Mouse (Mus musculus) heart, embryonic 15.5 days (tissue): ENCODE measurements at regions not wholly inside any gene's neighbourhood (a gene's known extent, or its start where the extent isn't known, plus 50 kb on each side); places are given as distances from the start of the nearest gene placed in this dataset.
A peak's percentile ranks its signal among the peaks of the same experiment; 100 is the strongest.

ENCODE experiments used
- ATAC-seq: fragments of 200-750 bp; cut with Nextera tagmentation; replicated peaks from 2 replicates; pipeline ENCODE4 v1.8.0; 2017; ENCODE audit warnings: low read depth, moderate TSS enrichment; ENCODE audit not compliant: insufficient number of reproducible peaks, insufficient read depth, low FRiP score
- H3K27ac ChIP-seq: fragments of 300-500 bp; sonication (generic); 2 replicates; pipeline ENCODE4 v1.5.1; 2015; ENCODE audit warnings: mild to moderate bottlenecking, inconsistent platforms
- H3K27me3 ChIP-seq: fragments of 300-500 bp; sonication (generic); 2 replicates; pipeline ENCODE4 v1.6.1; 2015; ENCODE audit warnings: inconsistent platforms
- H3K36me3 ChIP-seq: fragments of 300-500 bp; sonication (generic); 2 replicates; pipeline ENCODE4 v1.6.1; 2015; ENCODE audit warnings: mild to moderate bottlenecking, inconsistent platforms
- H3K4me1 ChIP-seq: fragments of 300-500 bp; sonication (generic); replicated peaks from 2 replicates; pipeline ENCODE4 v1.6.1; 2015; ENCODE audit warnings: inconsistent platforms
- H3K4me2 ChIP-seq: fragments of 300-500 bp; sonication (generic); 2 replicates; pipeline ENCODE4 v1.6.1; 2015; ENCODE audit warnings: inconsistent platforms, mild to moderate bottlenecking, moderate library complexity
- H3K4me3 ChIP-seq: fragments of 300-500 bp; sonication (generic); 2 replicates; pipeline ENCODE4 v1.5.1; 2015; ENCODE audit warnings: mild to moderate bottlenecking, inconsistent platforms
- H3K9ac ChIP-seq: fragments of 300-500 bp; sonication (generic); 2 replicates; pipeline ENCODE4 v1.6.1; 2015; ENCODE audit warnings: mild to moderate bottlenecking, inconsistent platforms
- H3K9me3 ChIP-seq: fragments of 300-500 bp; sonication (generic); replicated peaks from 2 replicates; pipeline ENCODE4 v1.6.1; 2016; ENCODE audit warnings: inconsistent platforms
- whole genome bisulfite sequencing: fragments of 180-500 bp; shearing (Covaris S2); methylation state at CpG from one replicate; pipeline ENCODE4 v1.1.7; 2015; ENCODE audit warnings: mixed read lengths; 5-methylcytosine and 5-hydroxymethylcytosine counted together

- WGBS: 82% methylated on average over 4 of the region's 4 CpGs
- Histone ChIP-seq H3K27me3 (no peaks in the 10 kb centered on the region), H3K27ac (no peak overlapping the region), H3K36me3 (no peaks in the 10 kb centered on the region), H3K4me1 (peaks cover 4% of the 10 kb centered on the region; the same call in 1 of the 2 replicates), H3K4me3 (no peak overlapping the region), H3K9ac (no peak overlapping the region), H3K9me3 (no peaks in the 10 kb centered on the region), H3K4me2 (no peak overlapping the region)
- ATAC-seq: no peak
Observed at GRCm38 (mm10) chr12:32460330-32460998, 82.0 kb downstream of the Ccdc71l start.

- 0 out of 2 replicates have a peak, but pooled peaks have one; percentile 14 for ATAC-seq
- H3K9ac ChIP-seq: no peak overlapping the region
Observed at GRCm38 (mm10) chr12:32465371-32465770, 86.9 kb downstream of the Ccdc71l start.

GRCm38 (mm10) chr12:32469863-32470262 lies 91.4 kb downstream of the Ccdc71l start:
- H3K9me3 ChIP-seq: no peaks in the 10 kb centered on the region
- H3K4me2 ChIP-seq: no peak overlapping the region
- H3K4me1 ChIP-seq: peaks cover 9% of the 10 kb centered on the region; the same call in 1 of the 2 replicates
- no peaks in the 10 kb centered on the region for H3K36me3 ChIP-seq
- no peaks in the 10 kb centered on the region for H3K27me3 ChIP-seq
- no peak overlapping the region for H3K9ac ChIP-seq
- no peak overlapping the region for H3K27ac ChIP-seq
- WGBS: 66% methylated on average over 4 of the region's 4 CpGs
- no peak overlapping the region for H3K4me3 ChIP-seq
- no peak for ATAC-seq

More at GRCm38 (mm10) chr12:32465371-32465770, 86.9 kb downstream of the Ccdc71l start:
- Histone ChIP-seq H3K9me3 (no peaks in the 10 kb centered on the region), H3K4me3 (no peak overlapping the region), H3K4me1 (peaks cover 9% of the 10 kb centered on the region; the same call in 1 of the 2 replicates), H3K27ac (no peak overlapping the region), H3K36me3 (no peaks in the 10 kb centered on the region), H3K4me2 (no peak overlapping the region), H3K27me3 (no peaks in the 10 kb centered on the region)
- 29% methylated on average over 6 of the region's 6 CpGs for WGBS

GRCm38 (mm10) chr12:32479451-32479850 lies 100.9 kb downstream of the Ccdc71l start:
- no peaks in the 10 kb centered on the region for H3K9me3 ChIP-seq
- no peak overlapping the region for H3K9ac ChIP-seq
- WGBS: 60% methylated on average over 3 of the region's 3 CpGs
- ATAC-seq: no peak
- H3K4me3 ChIP-seq: no peak overlapping the region
- no peaks in the 10 kb centered on the region for H3K4me1 ChIP-seq
- H3K27me3 ChIP-seq: no peaks in the 10 kb centered on the region
- no peak overlapping the region for H3K27ac ChIP-seq
- no peaks in the 10 kb centered on the region for H3K36me3 ChIP-seq
- no peak overlapping the region for H3K4me2 ChIP-seq

- ATAC-seq: no peak
- Histone ChIP-seq H3K27ac (no peak overlapping the region), H3K4me1 (no peaks in the 10 kb centered on the region), H3K27me3 (no peaks in the 10 kb centered on the region), H3K9me3 (no peaks in the 10 kb centered on the region), H3K4me3 (no peak overlapping the region), H3K9ac (no peak overlapping the region), H3K4me2 (no peak overlapping the region), H3K36me3 (no peaks in the 10 kb centered on the region)
- WGBS: 51% methylated on average over 5 of the region's 5 CpGs
Observed at GRCm38 (mm10) chr12:32480268-32480667, 101.8 kb downstream of the Ccdc71l start.

- WGBS: 73% methylated on average over 5 of the region's 5 CpGs
- Histone ChIP-seq H3K27me3 (no peaks in the 10 kb centered on the region), H3K4me2 (no peak overlapping the region), H3K4me1 (no peaks in the 10 kb centered on the region), H3K27ac (no peak overlapping the region), H3K36me3 (no peaks in the 10 kb centered on the region), H3K9ac (no peak overlapping the region), H3K9me3 (no peaks in the 10 kb centered on the region), H3K4me3 (no peak overlapping the region)
- no peak for ATAC-seq
Observed at GRCm38 (mm10) chr12:32481051-32481450, 102.5 kb downstream of the Ccdc71l start.

- H3K4me2 ChIP-seq: no peak overlapping the region
- no peaks in the 10 kb centered on the region for H3K9me3 ChIP-seq
- no peak overlapping the region for H3K9ac ChIP-seq
- no peak overlapping the region for H3K4me3 ChIP-seq
- WGBS: 65% methylated on average over 1 of the region's 1 CpGs
- H3K36me3 ChIP-seq: no peaks in the 10 kb centered on the region
- no peak for ATAC-seq
- 0 out of 2 replicates have a peak, but pooled peaks cover 2% of the 10 kb centered on the region for H3K4me1 ChIP-seq
- H3K27ac ChIP-seq: no peak overlapping the region
- no peaks in the 10 kb centered on the region for H3K27me3 ChIP-seq
Observed at GRCm38 (mm10) chr12:32482343-32482742, 103.8 kb downstream of the Ccdc71l start.

GRCm38 (mm10) chr12:32482777-32483176 lies 104.3 kb downstream of the Ccdc71l start:
- no peak overlapping the region for H3K4me2 ChIP-seq
- no peak overlapping the region for H3K27ac ChIP-seq

GRCm38 (mm10) chr12:32486246-32486645 lies 107.7 kb downstream of the Ccdc71l start:
- Histone ChIP-seq H3K4me1 (peaks cover 9% of the 10 kb centered on the region), H3K9me3 (no peaks in the 10 kb centered on the region), H3K36me3 (no peaks in the 10 kb centered on the region), H3K27ac (peak overlapping the region; percentile 45), H3K27me3 (no peaks in the 10 kb centered on the region), H3K4me2 (no peak overlapping the region), H3K9ac (no peak overlapping the region), H3K4me3 (no peak overlapping the region)
- ATAC-seq: no peak
- 42% methylated on average over 4 of the region's 4 CpGs for WGBS

More at GRCm38 (mm10) chr12:32482777-32483176, 104.3 kb downstream of the Ccdc71l start:
- Histone ChIP-seq H3K27me3 (no peaks in the 10 kb centered on the region), H3K36me3 (no peaks in the 10 kb centered on the region), H3K4me3 (no peak overlapping the region), H3K4me1 (peaks cover 5% of the 10 kb centered on the region), H3K9me3 (no peaks in the 10 kb centered on the region), H3K9ac (no peak overlapping the region)
- no peak for ATAC-seq

- H3K27ac ChIP-seq: peak overlapping the region; percentile 45
- no peak overlapping the region for H3K4me3 ChIP-seq
- H3K4me1 ChIP-seq: peaks cover 9% of the 10 kb centered on the region
- H3K9ac ChIP-seq: no peak overlapping the region
- ATAC-seq: 0 out of 2 replicates have a peak, but pooled peaks have one; percentile 47
- no peaks in the 10 kb centered on the region for H3K36me3 ChIP-seq
- no peaks in the 10 kb centered on the region for H3K27me3 ChIP-seq
- 19% methylated on average over 2 of the region's 2 CpGs for WGBS
- no peaks in the 10 kb centered on the region for H3K9me3 ChIP-seq
- H3K4me2 ChIP-seq: no peak overlapping the region
Observed at GRCm38 (mm10) chr12:32486729-32487128, 108.2 kb downstream of the Ccdc71l start.

- no peaks in the 10 kb centered on the region for H3K9me3 ChIP-seq
- no peak overlapping the region for H3K4me3 ChIP-seq
- ATAC-seq: peak; percentile 75
- H3K27me3 ChIP-seq: no peaks in the 10 kb centered on the region
- WGBS: 41% methylated on average over 3 of the region's 3 CpGs
- H3K4me1 ChIP-seq: peaks cover 9% of the 10 kb centered on the region
- no peak overlapping the region for H3K9ac ChIP-seq
- no peaks in the 10 kb centered on the region for H3K36me3 ChIP-seq
- H3K4me2 ChIP-seq: no peak overlapping the region
- peak overlapping the region; percentile 45 for H3K27ac ChIP-seq
Observed at GRCm38 (mm10) chr12:32487883-32488577, 109.5 kb downstream of the Ccdc71l start.

- Histone ChIP-seq H3K9ac (no peak overlapping the region), H3K9me3 (no peaks in the 10 kb centered on the region), H3K4me1 (peaks cover 9% of the 10 kb centered on the region), H3K4me2 (no peak overlapping the region), H3K27me3 (no peaks in the 10 kb centered on the region), H3K36me3 (no peaks in the 10 kb centered on the region), H3K4me3 (no peak overlapping the region), H3K27ac (peak overlapping the region; percentile 43)
- 53% methylated on average over 1 of the region's 1 CpGs for WGBS
- no peak for ATAC-seq
Observed at GRCm38 (mm10) chr12:32488578-32488892, 110.0 kb downstream of the Ccdc71l start.
